Mouse (Mus musculus): ENCODE measurements around the gene Gtse1.
"Not testable (repeated sequence)": the region's sequence is repeated elsewhere in the genome, so short reads cannot be mapped to it uniquely, and the experiment has no call there.

The Gtse1 gene

DNA sequence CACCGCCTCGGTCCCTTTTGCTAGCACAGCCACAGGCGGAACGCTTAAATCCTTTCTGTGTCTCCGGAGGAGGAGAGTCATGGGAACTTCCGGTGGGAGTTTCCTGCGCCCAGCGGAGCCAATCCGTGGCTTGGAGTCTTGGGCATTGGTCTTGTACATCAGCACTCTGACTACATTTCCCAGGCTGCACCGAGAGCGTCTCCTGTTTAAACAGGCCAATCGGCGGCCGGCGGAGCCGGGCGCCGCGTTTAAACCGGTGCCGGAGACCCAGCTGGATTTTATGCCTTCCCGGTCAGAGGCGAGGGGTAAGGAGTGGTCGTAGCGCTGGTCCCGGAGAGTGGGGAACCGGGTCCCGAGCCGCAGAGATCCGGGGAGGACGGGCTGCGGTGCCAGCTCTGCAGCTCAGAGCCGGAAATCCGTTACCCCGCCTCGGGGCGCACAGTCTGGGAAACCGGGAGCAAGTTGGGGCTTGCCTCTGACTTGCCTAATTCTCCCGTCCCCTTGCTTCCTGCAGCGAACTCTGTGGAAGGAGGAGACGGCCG lies at the start of gene Gtse1:
TSS of gene Gtse1 (plus strand) at position 256 of the 542 bp plus-strand sequence.
- peak; percentile 100 for ATAC-seq (ENCODE audit: low TSS enrichment)

DNA sequence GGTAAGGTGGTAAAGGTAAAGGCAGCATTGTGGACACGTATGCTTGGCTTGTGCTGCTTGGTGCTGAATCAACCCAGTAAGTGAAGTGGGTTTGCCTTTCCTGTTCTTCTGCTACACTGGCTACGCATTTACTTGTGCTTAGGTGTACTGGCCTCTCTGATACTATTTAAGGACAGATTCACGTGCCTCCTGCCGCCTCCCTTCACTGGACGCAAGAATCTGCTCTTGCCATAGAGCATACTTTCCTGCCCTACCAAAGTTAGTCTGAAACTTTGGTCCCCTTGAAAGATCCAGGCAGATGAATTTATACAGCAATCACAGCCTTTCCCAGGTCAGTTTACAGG lies 49.1 kb upstream of the Gtse1 start:
- no peak for ATAC-seq (ENCODE audit: low TSS enrichment)

DNA sequence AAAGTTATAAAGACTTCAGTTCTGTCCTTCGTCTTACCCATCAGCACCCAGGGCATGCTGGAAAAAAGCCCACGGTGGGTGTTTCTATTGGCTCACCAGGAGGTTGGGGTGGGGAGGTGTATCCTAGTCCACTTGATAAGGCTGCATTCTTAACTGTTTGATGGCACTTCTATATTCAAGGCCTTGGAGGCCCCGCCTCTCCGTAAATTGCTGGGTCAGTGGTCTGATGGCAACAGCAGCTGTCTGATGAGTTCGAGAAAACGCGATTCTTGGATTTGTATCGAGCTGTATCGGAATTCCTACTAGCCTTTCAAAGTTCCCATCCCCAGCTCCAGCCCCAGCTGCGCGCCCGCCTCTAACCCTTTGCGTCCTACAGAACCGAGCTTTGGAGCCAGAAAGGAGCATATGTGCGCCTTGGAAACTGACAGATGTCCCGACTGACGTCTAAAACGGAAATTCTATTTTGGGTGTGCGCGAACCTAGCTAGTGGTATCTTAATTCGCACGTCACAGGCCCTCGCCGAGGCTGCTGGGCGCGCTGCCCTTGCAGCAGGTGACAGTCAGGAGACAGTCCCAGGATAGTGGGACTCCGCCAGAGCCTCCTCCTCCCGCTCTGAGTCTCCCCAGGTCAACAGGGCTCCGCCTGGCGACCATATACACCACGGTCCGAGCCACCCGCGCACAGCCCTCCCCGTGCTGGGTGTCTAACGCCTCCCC lies 48.6 kb upstream of the Gtse1 start:
- ATAC-seq (ENCODE audit: low TSS enrichment): peak; percentile 70

DNA sequence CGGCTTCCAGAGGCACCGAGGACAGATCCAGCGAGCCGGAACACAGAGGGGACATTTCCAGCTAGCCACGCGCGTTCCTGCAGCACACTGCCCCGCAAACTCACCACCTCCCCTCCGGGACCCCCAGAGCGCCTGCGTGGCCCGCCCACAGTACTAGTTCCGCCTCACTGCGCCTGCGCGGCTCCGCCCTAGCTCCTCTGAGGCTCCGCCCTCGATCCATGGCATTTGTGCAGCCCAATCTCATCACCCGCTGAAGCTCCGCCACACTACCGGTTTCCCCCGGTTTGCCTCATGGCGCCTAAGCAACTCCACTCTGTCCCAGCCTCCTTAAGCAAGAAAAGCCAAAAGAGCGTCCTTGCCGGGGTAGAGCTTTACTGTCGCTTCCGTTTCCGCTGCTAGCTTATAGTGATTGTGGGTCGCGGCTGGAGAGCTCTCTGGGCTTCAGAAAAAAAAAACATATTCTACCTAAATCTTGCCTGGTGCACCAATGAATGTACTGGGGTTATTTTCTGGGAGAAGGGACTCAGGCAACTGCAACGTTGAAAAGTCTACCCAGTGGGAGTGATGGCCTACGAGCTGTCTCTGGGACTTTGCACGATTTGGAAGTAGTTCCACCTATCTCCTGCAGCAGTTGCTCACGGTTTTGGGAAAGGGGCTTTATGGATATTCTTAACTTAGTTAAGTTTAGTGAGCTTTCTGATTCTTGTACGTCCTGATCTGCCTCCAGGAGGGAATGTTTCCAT lies 47.8 kb upstream of the Gtse1 start, which contains the start of gene Cdpf1:
TSS of gene Cdpf1 (minus strand) at position 163 of the 743 bp plus-strand sequence.
- peak; percentile 92 for ATAC-seq (ENCODE audit: low TSS enrichment)

DNA sequence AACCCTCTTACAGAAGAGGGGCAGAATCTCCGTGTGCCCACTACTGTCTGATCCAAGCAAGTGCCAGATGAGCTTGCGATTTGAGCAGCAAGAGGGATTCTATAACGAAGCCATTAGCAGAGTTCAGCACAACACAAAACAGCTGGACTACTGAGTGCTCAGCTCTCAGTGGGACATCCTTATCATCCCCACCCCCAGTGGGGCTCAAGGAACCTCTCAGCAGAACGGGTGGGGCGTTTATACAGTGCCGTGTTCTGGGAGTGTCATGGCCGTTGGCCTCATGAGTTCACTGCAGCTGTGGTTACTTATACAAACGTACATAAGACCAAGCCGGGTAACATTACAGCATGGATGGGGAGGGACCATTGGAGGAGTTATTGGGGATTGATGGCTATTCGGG lies 46.1 kb upstream of the Gtse1 start:
- no peak for ATAC-seq (ENCODE audit: low TSS enrichment)

DNA sequence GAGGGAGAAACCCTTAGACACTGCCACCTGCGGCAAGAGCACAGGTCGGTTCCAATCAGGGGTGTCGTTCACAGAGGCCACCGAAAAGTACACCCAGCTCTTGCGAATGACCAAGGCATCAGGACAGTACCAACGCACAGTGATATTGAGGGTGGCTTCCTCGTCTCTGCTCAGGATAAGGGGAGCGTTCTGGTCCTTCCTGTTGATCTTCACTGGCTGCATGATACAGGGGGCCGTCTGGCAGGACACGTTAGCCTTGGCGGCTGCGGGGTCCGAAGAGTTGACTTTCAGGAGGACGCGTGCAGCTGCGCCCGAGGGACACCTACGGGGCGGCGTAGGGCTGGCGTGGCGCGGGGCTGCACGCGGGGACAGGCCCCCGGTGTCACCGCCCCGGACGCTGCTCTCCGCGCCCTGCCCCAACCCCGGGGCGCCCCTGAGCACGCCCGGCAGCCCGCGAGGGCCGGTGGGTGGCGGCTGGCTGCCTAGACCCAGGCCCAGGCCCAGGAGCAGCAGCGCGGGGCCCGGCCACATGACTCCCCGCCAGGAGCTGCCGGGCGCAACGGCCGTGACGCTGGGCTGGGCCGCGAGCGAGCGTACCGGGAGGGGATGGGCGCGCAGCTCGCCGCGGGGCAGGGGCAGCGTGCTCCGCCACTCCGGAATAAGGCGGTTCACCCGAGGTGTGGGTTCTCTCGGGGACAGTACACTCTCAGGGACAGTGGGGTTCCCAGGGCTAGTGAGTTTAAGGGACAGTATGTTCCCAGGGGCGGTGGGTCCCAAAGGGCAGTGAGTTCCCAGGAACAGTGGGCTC lies 38.1 kb upstream of the Gtse1 start, which contains the start of gene Pkdrej:
TSS of gene Pkdrej (minus strand) at position 532 of the 808 bp plus-strand sequence.
- peak; percentile 91 for ATAC-seq (ENCODE audit: low TSS enrichment)

DNA sequence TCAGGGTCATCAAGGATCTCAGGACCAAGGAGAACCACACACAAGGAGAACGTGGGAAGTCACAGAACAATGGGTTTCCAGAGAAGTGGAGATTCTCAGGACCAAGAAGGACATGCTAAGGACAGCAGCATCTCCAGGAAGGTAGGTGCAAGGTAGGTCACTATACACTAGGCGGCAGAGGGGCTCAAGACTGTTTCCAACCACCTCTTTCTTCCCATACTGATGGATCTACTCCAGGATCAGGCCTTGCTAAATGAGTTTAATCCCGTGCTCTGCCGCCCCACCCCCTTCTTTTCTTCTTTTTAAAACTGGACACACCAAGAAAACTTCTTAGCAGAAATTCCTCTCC lies 37.6 kb upstream of the Gtse1 start:
- peak; percentile 50; the same call in 1 of the 2 replicates for ATAC-seq (ENCODE audit: low TSS enrichment)

DNA sequence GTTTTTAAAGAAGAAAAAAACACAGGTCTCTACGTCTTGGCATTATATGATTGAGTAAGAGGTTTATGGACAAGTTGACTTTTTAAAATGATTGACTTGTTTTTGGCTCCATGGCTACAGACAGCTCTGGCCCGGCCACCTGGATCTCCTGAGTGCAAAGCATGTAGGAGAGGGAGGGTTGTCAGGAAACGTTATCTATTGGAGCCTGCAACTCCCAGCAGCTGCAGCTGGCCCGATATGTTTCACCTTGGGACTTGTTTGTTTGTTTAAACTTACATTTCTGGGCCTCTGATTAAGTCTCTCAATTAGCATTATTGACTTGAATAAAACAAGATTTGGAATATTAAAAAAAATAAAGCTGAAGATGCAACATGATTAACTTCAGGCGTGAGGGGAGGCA lies 32.9 kb upstream of the Gtse1 start:
- no peak for ATAC-seq (ENCODE audit: low TSS enrichment)

DNA sequence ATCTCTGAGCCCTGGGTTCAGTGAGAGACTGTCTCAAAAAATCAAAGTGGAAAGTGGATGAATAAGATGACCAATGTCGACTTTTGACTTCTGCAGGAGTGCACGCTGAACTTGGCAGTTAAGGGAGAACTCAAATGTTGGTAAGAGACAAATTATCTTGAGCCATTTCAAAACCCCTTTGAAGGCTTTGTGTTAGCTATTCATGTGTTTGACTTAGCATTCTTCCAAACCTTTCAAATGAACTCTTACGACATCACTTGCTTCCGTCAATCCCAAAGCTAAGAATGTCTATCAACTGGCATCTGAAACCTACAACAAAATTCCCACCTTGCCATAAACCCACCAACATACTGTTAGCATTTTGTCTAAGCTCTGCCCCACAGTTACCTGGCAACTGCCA lies 31.5 kb upstream of the Gtse1 start:
- ATAC-seq (ENCODE audit: low TSS enrichment): no peak

DNA sequence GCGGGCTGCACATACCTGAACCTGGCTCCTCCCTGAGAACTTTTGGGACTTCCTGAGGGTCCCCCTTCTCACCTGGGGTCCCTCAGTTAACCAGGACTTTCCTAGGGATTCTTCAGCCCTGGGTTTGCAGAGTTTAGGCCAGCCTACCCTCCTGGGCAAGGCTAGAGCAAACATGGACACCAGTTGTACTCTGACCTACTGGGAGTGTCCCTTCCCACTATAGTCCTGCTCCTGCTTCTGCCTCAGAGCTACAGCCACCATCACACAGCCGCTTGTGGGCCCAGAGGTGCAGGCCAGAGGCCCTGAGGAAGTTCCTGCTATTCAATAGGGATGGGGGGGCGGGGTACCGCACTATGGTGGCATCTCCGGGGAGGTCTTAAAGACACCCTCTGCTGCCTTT lies 30.1 kb upstream of the Gtse1 start:
- ATAC-seq (ENCODE audit: low TSS enrichment): no peak

DNA sequence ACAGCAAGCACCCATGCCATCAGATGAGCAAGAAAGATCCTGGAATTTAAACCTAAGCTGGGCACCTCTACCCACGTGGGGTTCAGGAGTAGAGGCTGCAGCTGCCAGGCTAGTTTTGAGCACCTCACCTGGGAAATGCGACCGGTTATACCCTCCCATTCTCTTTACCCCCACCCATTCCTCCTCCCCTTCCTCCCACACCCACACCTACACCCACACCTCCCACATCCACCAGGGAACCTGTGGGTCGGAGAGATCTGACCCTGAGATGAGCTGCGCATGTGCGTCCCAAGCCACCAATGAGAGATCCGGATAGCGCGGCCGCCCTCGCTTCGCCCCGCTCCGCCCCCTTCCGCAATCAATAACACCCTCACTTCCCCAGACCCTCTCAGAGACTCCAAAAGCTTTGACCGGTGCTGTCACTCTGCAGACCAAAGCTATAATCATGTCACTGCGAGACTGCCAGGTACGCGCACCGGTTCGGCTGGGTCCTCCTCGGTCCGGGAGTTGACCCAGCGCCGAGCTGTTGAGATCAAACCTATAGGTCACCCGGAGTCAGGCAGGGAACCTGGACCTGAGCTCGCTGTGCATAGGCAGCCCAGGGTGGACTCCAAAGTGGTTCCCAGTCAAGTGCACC lies 27.5 kb upstream of the Gtse1 start, which contains the start of gene Ttc38:
TSS of gene Ttc38 (plus strand) at position 353 of the 637 bp plus-strand sequence.
- ATAC-seq (ENCODE audit: low TSS enrichment): peak; percentile 96

DNA sequence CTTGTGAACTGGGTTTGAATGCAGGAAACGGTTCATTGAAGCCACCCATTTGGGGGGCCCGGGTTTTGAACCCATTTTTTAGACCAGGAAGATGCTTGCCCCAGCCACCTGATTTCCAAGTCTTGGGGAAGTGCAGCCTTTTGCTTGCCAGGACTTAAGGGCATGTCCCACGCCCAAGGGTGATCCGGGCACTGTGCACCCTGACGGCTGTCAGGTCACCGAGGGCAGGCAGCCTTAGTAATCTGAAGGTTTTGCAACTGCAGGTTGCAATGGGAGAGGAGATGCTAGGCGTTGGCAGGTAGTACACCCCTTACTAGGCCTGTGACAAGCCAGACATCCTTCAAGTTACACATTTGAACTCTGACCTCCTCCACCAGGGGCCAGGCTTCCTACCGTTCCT lies 26.9 kb upstream of the Gtse1 start:
- no peak for ATAC-seq (ENCODE audit: low TSS enrichment)

DNA sequence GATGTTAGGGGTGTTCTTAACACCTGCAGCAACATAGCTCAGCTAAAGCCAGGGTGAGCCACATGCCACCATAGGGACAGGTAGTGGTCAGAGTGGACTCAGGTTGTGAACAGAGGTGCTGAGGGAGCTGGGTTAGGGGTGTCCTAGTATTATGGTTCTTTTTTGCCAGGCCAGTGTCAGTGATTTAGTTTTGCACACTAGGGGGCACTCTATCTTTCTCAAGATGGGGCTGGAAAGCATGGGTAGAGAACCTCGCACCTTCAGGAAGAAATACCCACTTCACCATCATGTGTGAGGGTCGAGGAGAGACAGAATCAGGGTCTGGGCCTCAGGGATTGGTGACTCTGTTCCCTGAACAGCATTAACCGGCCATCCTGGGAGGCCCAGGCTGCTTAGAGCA lies 24.2 kb upstream of the Gtse1 start:
- ATAC-seq (ENCODE audit: low TSS enrichment): no peak

DNA sequence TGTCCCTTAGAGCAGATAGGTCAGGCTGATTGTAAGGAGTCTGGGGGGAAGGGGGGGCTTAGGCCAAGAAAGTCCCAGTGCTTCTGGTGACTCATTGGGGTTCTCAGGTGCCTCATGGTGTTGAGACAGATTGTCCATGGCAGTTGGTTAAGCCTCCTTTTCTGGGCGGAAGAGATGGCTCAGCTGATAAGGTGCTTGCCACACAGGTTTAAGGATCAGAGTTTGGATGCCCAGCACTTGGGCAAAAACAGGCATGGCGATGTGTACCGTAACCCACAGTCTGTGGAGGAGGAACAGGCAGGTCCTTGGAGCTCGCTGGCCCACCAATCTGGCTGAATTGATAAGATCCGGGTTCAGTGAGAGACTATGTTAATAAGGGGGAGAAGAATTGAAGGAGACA lies 22.7 kb upstream of the Gtse1 start:
- ATAC-seq (ENCODE audit: low TSS enrichment): no peak

DNA sequence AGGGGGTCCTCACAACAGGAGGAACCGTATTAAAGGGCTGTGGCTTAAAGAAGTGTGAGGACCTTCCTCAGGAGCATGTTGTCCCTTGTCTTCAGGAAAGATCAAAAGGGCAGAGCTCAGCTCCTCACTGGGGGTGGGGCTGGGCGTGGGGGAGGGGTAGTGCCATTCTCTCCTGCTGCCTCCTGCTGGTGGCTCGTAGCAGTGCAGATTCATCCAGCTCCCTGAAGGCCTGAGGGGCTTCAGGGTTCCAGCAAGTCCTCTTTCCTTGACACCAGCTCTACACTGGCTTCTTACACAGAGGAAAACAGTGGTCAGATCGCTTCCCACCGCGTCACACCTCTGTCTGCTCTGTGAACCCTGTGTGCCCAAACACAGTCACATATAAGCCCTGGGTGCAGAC lies 18.6 kb upstream of the Gtse1 start:
- ATAC-seq (ENCODE audit: low TSS enrichment): no peak

DNA sequence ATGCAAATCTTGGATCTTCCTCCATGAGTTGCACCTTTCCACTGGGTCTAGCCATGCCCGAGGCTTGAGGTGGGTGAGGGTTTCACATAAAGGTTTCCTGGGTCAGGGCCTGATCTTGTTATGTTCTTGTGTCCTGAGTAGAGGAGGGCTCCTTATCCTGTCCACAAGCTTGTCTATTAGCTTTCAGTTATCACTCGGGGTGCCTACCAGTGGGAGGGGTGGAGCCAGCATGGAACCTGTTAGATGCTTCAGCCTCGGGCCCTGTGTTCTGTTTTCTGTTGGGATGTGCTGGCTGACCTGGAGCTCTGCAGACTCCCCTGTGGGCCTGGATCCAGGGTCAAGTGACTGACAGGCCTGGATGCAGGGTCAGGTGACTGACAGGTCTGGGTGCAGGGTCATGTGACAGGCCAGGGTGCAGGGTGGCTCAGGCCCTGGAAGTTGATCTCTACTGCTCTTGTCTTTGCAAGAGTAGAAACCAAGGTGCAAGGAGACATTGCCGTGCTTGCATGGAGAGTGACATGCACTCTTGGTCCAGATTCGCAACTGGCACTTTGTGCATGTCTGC lies 17.7 kb upstream of the Gtse1 start:
- no peak for ATAC-seq (ENCODE audit: low TSS enrichment)

DNA sequence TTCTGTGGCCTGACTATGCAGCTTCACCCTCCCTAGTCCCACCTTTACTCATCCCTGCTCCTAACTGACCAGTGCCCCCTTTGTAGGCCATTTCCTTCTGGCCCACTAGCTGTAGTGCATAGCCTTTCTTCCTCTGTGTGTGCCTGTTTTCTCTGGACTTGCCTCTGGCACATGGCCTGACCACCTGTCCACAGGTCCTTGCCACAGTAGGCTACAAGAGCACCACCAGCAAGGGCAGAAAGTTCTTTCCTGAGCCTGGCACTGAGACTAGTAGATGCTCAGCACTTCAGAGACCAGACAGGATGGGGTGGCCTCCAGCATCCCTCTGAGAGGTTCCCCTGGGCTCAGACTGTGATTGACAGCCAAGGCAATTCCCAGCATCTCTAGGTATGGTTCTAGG lies 14.5 kb upstream of the Gtse1 start:
- ATAC-seq (ENCODE audit: low TSS enrichment): no peak

DNA sequence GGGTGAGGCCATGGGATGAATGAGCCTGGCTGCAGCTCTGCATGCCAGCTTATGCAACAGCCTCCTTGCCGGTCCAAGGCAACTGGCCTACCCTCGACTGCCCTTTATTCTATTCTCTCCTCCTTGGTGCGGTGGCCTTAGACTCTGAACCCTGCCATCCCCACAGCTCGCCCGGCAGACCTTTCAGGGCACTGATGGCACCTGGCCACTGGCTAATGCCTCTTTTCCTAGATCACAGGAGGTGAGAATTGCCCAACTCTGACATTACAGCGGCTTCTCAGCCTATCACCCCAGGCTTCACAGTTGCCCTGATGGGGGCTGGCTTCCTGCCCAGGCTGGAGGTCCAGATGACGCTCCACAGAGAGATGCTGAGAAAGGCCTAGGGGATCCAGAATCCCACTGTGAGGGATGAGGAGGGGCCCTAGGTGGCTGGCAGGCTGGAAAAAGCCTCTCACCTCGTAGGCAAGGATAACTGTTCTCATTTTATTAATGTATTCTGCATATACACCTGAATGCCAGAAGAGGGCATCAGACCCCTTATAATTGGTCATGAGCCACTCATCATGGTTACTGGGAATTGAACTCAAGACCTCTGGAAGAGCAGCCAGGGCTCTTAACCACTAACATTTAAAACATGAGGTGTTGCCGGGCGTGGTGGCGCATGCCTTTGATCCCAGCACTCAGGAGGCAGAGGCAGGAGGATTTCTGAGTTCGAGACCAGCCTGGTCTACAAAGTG lies 7.7 kb upstream of the Gtse1 start:
- no peak for ATAC-seq (ENCODE audit: low TSS enrichment)

DNA sequence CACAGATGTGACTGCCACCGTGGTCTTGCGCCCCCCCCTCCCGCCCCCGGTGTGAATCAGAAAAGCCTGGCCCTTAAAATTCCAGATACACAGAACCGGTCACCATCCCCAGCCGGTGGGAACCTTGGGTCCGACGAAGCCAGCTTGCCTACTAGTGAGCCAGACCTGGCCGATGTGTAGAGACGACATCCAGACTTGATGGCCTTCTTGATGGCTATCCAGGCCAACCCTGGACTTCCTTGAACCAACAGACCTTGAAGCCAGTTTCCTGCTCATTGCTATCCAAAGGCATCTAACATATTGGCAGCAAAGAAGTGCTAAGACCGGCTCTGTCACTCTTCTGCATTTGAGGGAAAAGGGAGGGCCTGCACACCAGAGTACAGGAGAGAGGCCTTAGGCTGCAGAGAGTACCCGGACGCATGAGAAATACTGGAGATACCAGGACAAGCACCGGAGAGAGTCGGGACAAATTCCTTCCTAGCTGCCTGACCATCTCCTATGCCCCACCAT lies 510 bp upstream of the Gtse1 start:
- ATAC-seq (ENCODE audit: low TSS enrichment): peak; percentile 66

DNA sequence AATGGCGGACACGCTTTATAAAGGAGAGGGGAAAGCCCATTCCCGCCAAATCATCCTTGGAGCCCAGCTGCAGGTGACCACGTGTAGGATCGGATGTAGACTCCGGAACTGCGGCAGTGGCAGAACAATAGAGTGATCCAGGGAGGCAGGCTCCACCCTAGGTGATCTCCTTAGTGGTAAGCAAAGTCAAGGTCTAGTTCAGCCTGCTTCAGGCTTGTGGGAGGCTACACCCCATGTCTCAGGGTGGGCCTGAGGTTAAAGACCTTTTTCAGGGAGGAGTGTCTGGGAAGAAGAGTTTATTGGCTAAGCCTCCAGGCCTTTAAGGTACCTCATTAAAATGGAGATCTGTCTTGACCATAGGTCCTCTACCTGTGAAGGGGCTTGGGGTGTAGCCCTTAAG lies 6.4 kb downstream of the Gtse1 start:
- ATAC-seq (ENCODE audit: low TSS enrichment): not testable (repeated sequence)

Data from frontal cortex, adult (tissue).